Mouse (Mus musculus) intestine, embryonic 15.5 days (tissue): ENCODE data around the gene Calr3. TPM values are rescaled to one million over a fixed set of nuclear protein-coding genes. Genes with fewer than 3 reads are reported as not detected.

Experiments used
- ATAC-seq: fragments of 200-750 bp; cut with Nextera tagmentation; 2 replicates; pipeline ENCODE4 v1.8.0; 2017; ENCODE audit warnings: moderate TSS enrichment, moderate library complexity
- H3K27ac ChIP-seq: fragments of 300-500 bp; sonication (generic); 2 replicates; pipeline ENCODE4 v1.5.1; 2015; ENCODE audit warnings: mild to moderate bottlenecking, inconsistent platforms
- H3K27me3 ChIP-seq: fragments of 300-500 bp; sonication (generic); replicated peaks from 2 replicates; pipeline ENCODE4 v1.6.1; 2015; ENCODE audit warnings: inconsistent platforms
- H3K36me3 ChIP-seq: fragments of 300-500 bp; sonication (generic); 2 replicates; pipeline ENCODE4 v1.6.1; 2015; ENCODE audit warnings: inconsistent platforms
- H3K4me1 ChIP-seq: fragments of 300-500 bp; sonication (generic); replicated peaks from 2 replicates; pipeline ENCODE4 v1.6.1; 2015; ENCODE audit warnings: inconsistent platforms
- H3K4me2 ChIP-seq: fragments of 300-500 bp; sonication (generic); replicated peaks from 2 replicates; pipeline ENCODE4 v1.6.1; 2015; ENCODE audit warnings: mild to moderate bottlenecking, inconsistent platforms
- H3K4me3 ChIP-seq: fragments of 300-500 bp; sonication (generic); replicated peaks from 2 replicates; pipeline ENCODE4 v1.5.1; 2015; ENCODE audit warnings: inconsistent platforms
- H3K9ac ChIP-seq: fragments of 300-500 bp; sonication (generic); 2 replicates; pipeline ENCODE4 v1.6.1; 2015; ENCODE audit warnings: inconsistent platforms
- H3K9me3 ChIP-seq: fragments of 300-500 bp; sonication (generic); 2 replicates; pipeline ENCODE4 v1.6.1; 2016; ENCODE audit warnings: inconsistent platforms
- WGBS: fragments of 180-500 bp; shearing (Covaris S2); methylation state at CpG from one replicate; pipeline ENCODE4 v1.1.7; 2015; 5-methylcytosine and 5-hydroxymethylcytosine counted together
- polyA plus RNA-seq: library from polyadenylated mRNA; unstranded; fragments of >200 nt; fragmentation: Nextera tagmentation; extraction: Ambion mirVana; gene quantifications from 2 replicates; pipeline ENCODE4 v1.2.1, GENCODE M21; 2015

The Calr3 gene
- 0.98 and 1.1 TPM in 2 replicates for polyA plus RNA-seq

GRCm38 (mm10) chr8:72443338-72443993 is at the start of gene Calr3, which contains the start of gene 1700030K09Rik:
Gene Calr3, minus strand, starts transcription at chr8:72443870.
Gene 1700030K09Rik, plus strand, starts transcription at chr8:72443880.
- H3K36me3 ChIP-seq = no peaks in the 10 kb centered on the region
- H3K9me3 ChIP-seq = no peaks in the 10 kb centered on the region
- H3K9ac ChIP-seq = peak within 1 kb of the TSS; percentile 73
- peak within 1 kb of the TSS; percentile 80 for H3K4me2 ChIP-seq
- WGBS = 5% methylated on average over 34 of the region's 34 CpGs
- 0 out of 2 replicates have a peak, but pooled peaks cover 3% of the 10 kb centered on the region for H3K4me1 ChIP-seq
- H3K27me3 ChIP-seq = no peaks in the 10 kb centered on the region
- peak; percentile 100 for ATAC-seq
- H3K4me3 ChIP-seq = peak within 1 kb of the TSS; percentile 45
- 0 out of 2 replicates have a peak within 1 kb of the TSS, but pooled peaks have one; percentile 36 for H3K27ac ChIP-seq

DNA sequence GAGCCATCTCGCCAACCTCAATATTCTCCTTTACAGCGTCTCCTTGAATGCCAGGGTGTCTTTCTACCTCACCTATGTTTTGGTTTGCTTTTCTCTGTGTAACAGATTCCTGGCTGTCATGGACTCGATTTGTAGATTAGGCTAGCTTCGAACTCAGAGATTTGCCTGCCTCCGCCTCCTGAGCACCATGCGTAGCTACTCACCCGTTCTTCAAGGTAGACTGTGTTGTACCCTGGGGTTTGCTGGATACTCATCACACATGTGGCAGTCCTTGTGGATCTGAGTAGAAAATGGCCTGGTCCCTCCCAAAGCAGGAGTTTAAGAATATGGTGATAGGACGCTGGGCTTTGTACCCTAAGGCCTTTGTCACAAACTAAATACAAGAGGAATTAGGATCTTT is 49.7 kb upstream of the Calr3 start:
- ATAC-seq = no peak
- peak overlapping the region; percentile 59; the same call in 1 of the 2 replicates for H3K27ac ChIP-seq

GRCm38 (mm10) chr8:72492622-72493081 is 49.0 kb upstream of the Calr3 start:
- Histone ChIP-seq H3K4me2 (peak overlapping the region; percentile 86), H3K9ac (peak overlapping the region; percentile 76), H3K27me3 (no peaks in the 10 kb centered on the region), H3K9me3 (no peaks in the 10 kb centered on the region), H3K27ac (peak overlapping the region; percentile 59), H3K36me3 (peaks cover 23% of the 10 kb centered on the region), H3K4me3 (peak overlapping the region; percentile 79), H3K4me1 (peaks cover 21% of the 10 kb centered on the region)
- peak; percentile 98 for ATAC-seq
- WGBS = under 1% methylated on average over 55 of the region's 56 CpGs

More for the DNA sequence above, 49.7 kb upstream of the Calr3 start:
- peaks cover 19% of the 10 kb centered on the region for H3K36me3 ChIP-seq
- 14% methylated on average over 8 of the region's 8 CpGs for WGBS
- H3K9me3 ChIP-seq = no peaks in the 10 kb centered on the region
- peak overlapping the region; percentile 79 for H3K4me3 ChIP-seq
- no peaks in the 10 kb centered on the region for H3K27me3 ChIP-seq
- H3K9ac ChIP-seq = peak overlapping the region; percentile 58
- H3K4me1 ChIP-seq = peaks cover 21% of the 10 kb centered on the region
- peak overlapping the region; percentile 68 for H3K4me2 ChIP-seq

- H3K9ac ChIP-seq = peak within 1 kb of the TSS; percentile 76
- no peaks in the 10 kb centered on the region for H3K9me3 ChIP-seq
- H3K4me3 ChIP-seq = peak within 1 kb of the TSS; percentile 79
- H3K36me3 ChIP-seq = peaks cover 23% of the 10 kb centered on the region
- peak within 1 kb of the TSS; percentile 66 for H3K27ac ChIP-seq
- peaks cover 21% of the 10 kb centered on the region for H3K4me1 ChIP-seq
- WGBS = under 1% methylated on average over 97 of the region's 98 CpGs
- peak; percentile 55 for ATAC-seq
- peak within 1 kb of the TSS; percentile 86 for H3K4me2 ChIP-seq
- no peaks in the 10 kb centered on the region for H3K27me3 ChIP-seq
Measured at GRCm38 (mm10) chr8:72491680-72492621, 48.3 kb upstream of the Calr3 start, which contains the start of gene Slc35e1. Gene Slc35e1, minus strand, starts transcription at chr8:72492614.

- Histone ChIP-seq H3K36me3 (peaks cover 18% of the 10 kb centered on the region), H3K27me3 (no peaks in the 10 kb centered on the region), H3K9ac (0 out of 2 replicates have a peak overlapping the region, but pooled peaks have one; percentile 76), H3K4me2 (peak overlapping the region; percentile 86), H3K27ac (no peak overlapping the region), H3K4me3 (peak overlapping the region; percentile 79; the same call in 1 of the 2 replicates), H3K4me1 (peaks cover 21% of the 10 kb centered on the region), H3K9me3 (no peaks in the 10 kb centered on the region)
- no peak for ATAC-seq
- WGBS = 81% methylated on average over 2 of the region's 2 CpGs
Measured at GRCm38 (mm10) chr8:72491017-72491416, 47.3 kb upstream of the Calr3 start.

DNA sequence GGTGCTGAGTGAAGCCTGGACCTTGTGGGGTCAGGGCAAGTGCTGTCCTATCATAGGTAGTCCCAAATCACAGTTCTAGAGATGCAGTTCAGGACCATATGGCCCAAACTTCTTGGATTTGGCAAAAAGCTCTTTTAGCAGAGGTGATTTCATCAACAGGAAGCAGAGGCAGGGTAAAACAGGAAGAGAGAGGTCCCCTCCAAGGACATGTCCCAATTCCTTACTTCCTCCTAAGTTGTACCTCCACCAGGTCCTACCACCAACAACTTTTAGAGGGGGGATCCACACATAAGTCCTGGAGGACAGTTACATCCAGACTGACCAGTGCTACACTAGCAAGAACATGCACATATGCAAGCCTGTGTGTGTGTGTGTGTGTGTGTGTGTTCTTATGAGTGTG is 43.3 kb upstream of the Calr3 start:
- no peak for ATAC-seq
- no peak overlapping the region for H3K27ac ChIP-seq
- peaks cover 30% of the 10 kb centered on the region for H3K36me3 ChIP-seq
- no peaks in the 10 kb centered on the region for H3K27me3 ChIP-seq
- H3K9me3 ChIP-seq = no peaks in the 10 kb centered on the region
- H3K4me2 ChIP-seq = no peak overlapping the region
- H3K4me3 ChIP-seq = no peak overlapping the region
- H3K9ac ChIP-seq = no peak overlapping the region
- peaks cover 13% of the 10 kb centered on the region for H3K4me1 ChIP-seq

DNA sequence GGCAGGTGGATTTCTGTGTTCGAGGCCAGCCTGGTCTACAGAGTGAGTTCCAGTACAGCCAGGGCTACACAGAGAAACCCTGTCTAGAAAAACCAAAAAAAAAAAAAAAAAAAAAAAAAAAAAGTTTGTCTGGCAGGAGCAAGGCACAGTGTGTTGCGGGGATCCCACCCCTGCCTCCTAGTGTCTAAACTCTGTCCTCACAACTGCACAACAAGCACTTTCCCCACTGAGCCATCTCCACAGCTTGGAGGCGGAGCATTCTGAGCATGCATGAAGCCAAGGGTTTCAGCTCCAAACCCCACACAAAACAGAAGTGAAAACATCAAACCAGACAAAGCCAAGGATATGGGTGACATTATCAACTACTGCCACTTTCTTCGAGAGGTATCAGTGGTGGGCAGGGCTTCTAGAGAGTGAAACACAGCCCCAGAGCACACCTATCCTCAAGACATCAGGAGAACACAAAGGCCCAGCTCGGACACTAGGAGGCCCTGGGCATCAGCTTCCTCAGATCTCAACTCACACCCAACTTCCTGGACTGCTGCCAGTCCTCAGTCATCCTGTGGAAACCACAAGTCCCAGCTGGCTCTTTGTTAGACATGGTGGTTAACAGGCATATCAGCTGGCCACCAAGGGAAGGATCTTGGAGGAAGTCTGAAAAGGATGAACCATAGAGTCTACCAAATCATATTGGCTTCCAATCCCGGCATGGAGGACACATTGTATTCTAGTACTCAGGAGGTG is 42.0 kb upstream of the Calr3 start:
- no peak overlapping the region for H3K4me2 ChIP-seq
- peaks cover 30% of the 10 kb centered on the region for H3K36me3 ChIP-seq
- peaks cover 7% of the 10 kb centered on the region; the same call in 1 of the 2 replicates for H3K4me1 ChIP-seq
- no peak overlapping the region for H3K27ac ChIP-seq
- no peaks in the 10 kb centered on the region for H3K27me3 ChIP-seq
- no peak for ATAC-seq
- WGBS = 83% methylated on average over 6 of the region's 6 CpGs
- no peaks in the 10 kb centered on the region for H3K9me3 ChIP-seq
- H3K9ac ChIP-seq = no peak overlapping the region
- no peak overlapping the region for H3K4me3 ChIP-seq

- WGBS = under 1% methylated on average over 80 of the region's 80 CpGs
- H3K36me3 ChIP-seq = peaks cover 29% of the 10 kb centered on the region
Measured at GRCm38 (mm10) chr8:72474826-72475546, 31.3 kb upstream of the Calr3 start, which contains the start of gene Cherp. Gene Cherp, minus strand, starts transcription at chr8:72475226.

GRCm38 (mm10) chr8:72470684-72471083 is 27.0 kb upstream of the Calr3 start:
- ATAC-seq = no peak
- Histone ChIP-seq H3K9ac (no peak overlapping the region), H3K36me3 (peaks cover 61% of the 10 kb centered on the region), H3K4me3 (no peak overlapping the region), H3K4me2 (no peak overlapping the region), H3K9me3 (no peaks in the 10 kb centered on the region), H3K27me3 (no peaks in the 10 kb centered on the region), H3K27ac (no peak overlapping the region), H3K4me1 (peaks cover 8% of the 10 kb centered on the region; the same call in 1 of the 2 replicates)
- WGBS = 93% methylated on average over 7 of the region's 7 CpGs

More at GRCm38 (mm10) chr8:72474826-72475546, 31.3 kb upstream of the Calr3 start, which contains the start of gene Cherp:
- peak; percentile 98 for ATAC-seq
- peak within 1 kb of the TSS; percentile 72 for H3K4me3 ChIP-seq
- peak within 1 kb of the TSS; percentile 82 for H3K9ac ChIP-seq
- H3K27me3 ChIP-seq = no peaks in the 10 kb centered on the region
- peak within 1 kb of the TSS; percentile 88 for H3K27ac ChIP-seq
- H3K4me2 ChIP-seq = peak within 1 kb of the TSS; percentile 74
- H3K4me1 ChIP-seq = peaks cover 13% of the 10 kb centered on the region
- H3K9me3 ChIP-seq = no peaks in the 10 kb centered on the region

- Histone ChIP-seq H3K9me3 (no peaks in the 10 kb centered on the region), H3K36me3 (peaks cover 68% of the 10 kb centered on the region), H3K4me1 (peaks cover 8% of the 10 kb centered on the region; the same call in 1 of the 2 replicates), H3K9ac (no peak overlapping the region), H3K4me2 (no peak overlapping the region), H3K4me3 (no peak overlapping the region), H3K27ac (no peak overlapping the region), H3K27me3 (no peaks in the 10 kb centered on the region)
- no peak for ATAC-seq
- WGBS = 93% methylated on average over 8 of the region's 8 CpGs
Measured at GRCm38 (mm10) chr8:72469984-72470383, 26.3 kb upstream of the Calr3 start.

DNA sequence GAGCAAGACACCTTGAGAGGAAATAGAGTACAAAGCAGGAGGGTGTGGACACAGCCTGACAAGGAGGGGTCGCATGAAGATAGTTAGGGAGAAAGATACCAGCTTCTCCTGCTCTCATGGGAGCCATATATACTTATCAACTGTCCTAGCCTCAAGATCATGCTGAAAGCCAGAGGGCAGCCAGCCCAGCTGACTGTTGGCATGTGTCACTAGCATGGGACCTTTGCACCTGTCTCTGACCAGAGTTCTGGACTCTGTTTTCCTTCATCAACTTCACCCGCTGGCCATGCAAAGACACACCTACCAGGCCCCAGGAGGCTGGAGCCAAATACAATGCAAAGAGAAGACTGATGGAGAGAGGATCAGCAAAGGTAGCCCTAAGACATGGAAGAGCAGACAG is 25.6 kb upstream of the Calr3 start:
- H3K27ac ChIP-seq = no peak overlapping the region
- ATAC-seq = no peak
- no peaks in the 10 kb centered on the region for H3K27me3 ChIP-seq
- H3K9me3 ChIP-seq = no peaks in the 10 kb centered on the region
- H3K4me3 ChIP-seq = no peak overlapping the region
- no peak overlapping the region for H3K4me2 ChIP-seq
- H3K9ac ChIP-seq = no peak overlapping the region
- H3K36me3 ChIP-seq = peaks cover 73% of the 10 kb centered on the region
- H3K4me1 ChIP-seq = peaks cover 8% of the 10 kb centered on the region; the same call in 1 of the 2 replicates
- WGBS = 92% methylated on average over 2 of the region's 2 CpGs
